Mouse (Mus musculus) CD8-positive naive resting alpha-beta T cell, adult 57 days (primary cell): Measurements from ENCODE around the gene Gzmk. TPM values are rescaled to one million over a fixed set of nuclear protein-coding genes. Genes with fewer than 3 reads are reported as not detected.

Source experiments
- total RNA-seq: library from RNA; stranded (reverse); gene quantifications from one replicate; pipeline ENCODE4 v1.2.4, GENCODE M21; 2023

The Gzmk gene
- total RNA-seq, result not detected

DNA sequence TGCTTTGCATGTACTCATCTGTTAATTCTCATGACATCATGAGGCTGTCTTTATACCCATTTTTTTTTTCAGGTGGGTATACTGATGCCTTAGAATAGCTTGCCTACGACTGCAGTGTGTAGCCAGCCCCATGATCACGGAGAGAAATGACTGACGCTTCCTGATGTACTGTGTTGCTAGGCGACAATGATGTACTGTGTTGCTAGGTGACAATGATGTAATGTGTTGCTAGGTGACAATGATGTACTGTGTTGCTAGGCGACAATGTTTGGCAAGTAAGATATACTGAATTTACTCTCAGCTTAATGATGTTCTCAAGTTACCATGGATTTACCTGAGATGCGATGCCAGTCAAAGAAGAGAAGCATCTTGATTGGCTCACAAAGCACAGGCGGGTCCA is at the start of gene Gzmk:
Gene Gzmk (minus strand): TSS at position 98 of the 400 bp plus-strand sequence.

DNA sequence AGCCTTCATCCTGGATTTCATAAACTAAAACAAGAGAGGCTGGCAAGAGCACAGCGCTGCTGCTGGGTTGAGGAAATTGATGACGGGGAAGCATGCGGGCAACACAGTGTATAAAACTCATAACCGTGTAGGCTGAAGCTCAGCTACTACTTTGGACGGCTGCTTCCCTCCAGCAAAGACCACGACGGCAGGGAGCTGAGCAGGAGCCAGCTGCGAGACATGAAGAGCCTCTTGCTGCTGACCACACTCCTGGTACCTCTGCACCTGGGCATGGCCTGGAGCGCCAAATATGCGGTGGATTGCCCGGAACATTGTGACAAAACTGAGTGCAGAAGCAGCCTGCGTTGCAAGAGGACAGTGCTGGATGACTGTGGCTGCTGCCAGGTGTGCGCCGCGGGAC is 16.1 kb downstream of the Gzmk start, which contains the start of gene Esm1:
Gene Esm1 (plus strand): TSS at position 36 of the 400 bp plus-strand sequence.

Other genes starting within 250 kb of the Gzmk start
- gene Ccno, start 238.1 kb downstream of the Gzmk start, total RNA-seq, result 1.5 TPM
- gene Mcidas, start 232.1 kb downstream of the Gzmk start, total RNA-seq, result not detected
- gene Cdc20b, start 190.8 kb downstream of the Gzmk start, total RNA-seq, result not detected
- gene Gpx8, start 179.5 kb downstream of the Gzmk start, total RNA-seq, result not detected
- 92.1 TPM for gene Gzma, start 124.9 kb downstream of the Gzmk start, total RNA-seq
- not detected for gene Esm1, start 16.2 kb downstream of the Gzmk start, total RNA-seq
- not detected for gene BC067074, start 67.3 kb upstream of the Gzmk start, total RNA-seq